Mouse (Mus musculus) liver, adult (tissue): ENCODE measurements around the gene Rasef.

ENCODE experiments used
- GATA4 ChIP-seq: IDR thresholded peaks from 2 replicates; pipeline ENCODE4 v1.6.1; 2014; ENCODE audit warnings: mild to moderate bottlenecking, low read length; ENCODE audit not compliant: insufficient replicate concordance

Rasef gene

DNA sequence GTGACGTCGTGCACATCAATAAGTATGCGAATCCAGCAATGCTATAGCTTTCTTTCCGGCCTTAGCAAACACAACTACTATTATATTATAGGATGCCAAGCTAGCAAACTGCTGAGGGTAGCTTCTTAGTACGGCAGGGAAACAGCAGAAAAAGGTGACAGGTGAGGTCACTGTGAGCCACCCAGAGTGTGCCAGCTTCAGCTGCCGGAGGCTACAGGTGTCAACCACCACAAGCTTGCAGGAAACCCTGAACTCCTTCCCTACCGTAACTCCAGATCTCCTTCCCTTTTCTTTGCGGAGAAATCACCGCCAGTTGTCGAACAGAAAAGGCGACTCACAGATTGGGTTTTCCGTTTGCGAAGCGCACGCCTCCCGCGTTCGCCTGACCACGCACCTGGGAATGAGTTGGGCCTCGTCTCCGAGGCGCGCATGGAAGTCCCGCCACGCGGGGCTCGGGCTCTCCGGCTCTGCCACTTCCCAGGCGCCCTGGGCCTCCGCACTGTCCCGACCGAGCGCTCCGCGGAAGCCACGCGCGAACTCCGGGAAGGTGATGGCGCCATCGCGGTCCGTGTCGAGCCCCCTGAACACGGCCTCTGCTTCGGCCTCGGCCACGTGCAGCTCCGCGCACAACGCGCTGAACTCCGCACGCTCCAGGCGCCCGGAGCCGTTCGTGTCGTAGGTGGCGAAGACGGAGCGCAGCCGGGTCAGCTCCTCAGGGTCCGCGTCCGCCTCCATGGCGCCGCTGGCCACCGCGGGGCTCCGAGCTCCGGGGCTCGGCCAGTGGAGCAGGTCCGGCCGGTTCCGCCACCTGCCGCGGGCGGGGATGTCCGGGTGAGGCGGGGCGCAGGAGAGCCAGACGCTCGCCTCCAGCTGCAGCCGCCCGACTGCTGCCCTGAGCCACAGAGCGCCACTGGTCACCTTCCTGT lies at the start of gene Rasef:
Gene Rasef, minus strand, starts transcription at position 735 of the 926 bp plus-strand sequence.
- no peak for TF ChIP-seq GATA4

GRCm38 (mm10) chr4:73826587-73826986 lies 35.8 kb upstream of the Rasef start:
- no peak for TF ChIP-seq GATA4

DNA sequence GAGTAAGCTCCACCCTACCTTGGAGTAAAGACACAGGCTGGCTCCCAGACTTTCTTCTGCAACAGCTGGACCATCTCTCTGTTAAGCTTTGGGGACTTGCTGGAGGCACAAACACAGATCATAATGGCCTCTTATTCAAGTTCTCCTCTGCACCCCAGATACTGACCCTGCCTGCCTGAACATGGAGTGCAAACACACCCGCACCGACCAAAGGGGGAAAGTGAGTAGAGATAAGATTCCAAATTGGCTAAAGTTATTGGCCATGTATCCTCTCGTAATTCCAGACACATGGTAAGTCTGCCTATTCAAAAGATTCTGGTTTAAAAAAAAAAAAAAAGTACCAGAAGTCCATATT lies 369 bp upstream of the Rasef start:
- TF ChIP-seq GATA4 = no peak

GRCm38 (mm10) chr4:73789534-73789933 lies 1.3 kb downstream of the Rasef start:
- no peak for TF ChIP-seq GATA4

GRCm38 (mm10) chr4:73788076-73788730 lies 2.6 kb downstream of the Rasef start:
- no peak for TF ChIP-seq GATA4

DNA sequence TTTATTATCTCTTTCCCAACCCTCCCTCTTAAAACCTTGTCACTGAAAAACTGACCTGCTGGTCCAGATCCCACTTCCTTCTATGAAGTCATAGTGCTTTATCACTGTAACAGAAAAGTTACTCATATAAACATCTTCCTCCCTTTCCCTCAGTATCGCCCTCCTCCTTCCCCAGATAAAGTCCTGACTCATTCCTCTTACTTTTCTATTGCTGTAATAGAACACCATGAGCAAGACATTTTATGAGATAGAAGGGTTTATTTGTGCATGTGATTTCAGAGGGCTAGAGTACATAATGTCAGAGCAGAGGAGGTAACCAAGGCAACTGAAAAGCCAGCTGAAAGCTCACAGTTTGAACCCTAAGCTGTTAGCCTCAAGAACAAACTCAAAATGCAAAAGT lies 6.6 kb downstream of the Rasef start:
- TF ChIP-seq GATA4 = no peak

DNA sequence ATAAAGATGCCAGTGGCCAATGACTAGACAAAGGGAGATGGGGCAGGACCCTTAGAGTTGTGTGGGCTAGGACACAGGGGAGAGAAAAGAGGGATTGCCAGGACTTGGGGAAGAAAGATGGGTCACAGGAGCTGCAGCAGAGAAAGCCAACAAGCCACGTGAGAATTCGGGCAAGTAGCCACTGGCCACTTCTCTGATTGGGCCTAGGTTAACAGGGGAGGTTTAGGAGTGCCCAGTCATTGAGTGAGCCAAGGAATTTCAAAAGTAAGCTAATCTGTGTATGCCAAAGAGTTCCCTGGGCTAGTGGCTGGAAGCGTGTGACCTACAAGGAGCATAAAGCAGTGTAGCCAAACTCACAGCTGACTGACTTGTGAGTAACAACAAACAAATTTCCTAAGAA lies 9.7 kb downstream of the Rasef start:
- TF ChIP-seq GATA4 = no peak

DNA sequence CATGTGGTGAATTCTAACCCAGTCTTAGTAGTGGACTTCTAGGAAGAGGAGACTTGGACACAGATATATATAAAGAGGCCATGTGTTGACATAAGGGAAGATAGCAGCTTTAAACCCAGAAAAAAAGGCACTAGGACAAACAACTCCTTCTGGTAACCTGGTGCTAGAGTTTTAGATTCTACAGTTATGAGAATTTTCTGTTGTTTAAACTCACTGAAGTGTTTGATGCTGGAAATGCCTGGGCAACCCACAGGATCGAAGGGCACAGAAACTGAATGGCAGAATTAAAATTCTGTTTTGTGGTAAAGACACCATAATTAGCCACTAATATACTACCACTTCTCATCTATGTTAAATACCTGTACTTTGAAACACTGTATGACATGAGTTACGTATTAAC lies 15.5 kb downstream of the Rasef start:
- TF ChIP-seq GATA4 = no peak

DNA sequence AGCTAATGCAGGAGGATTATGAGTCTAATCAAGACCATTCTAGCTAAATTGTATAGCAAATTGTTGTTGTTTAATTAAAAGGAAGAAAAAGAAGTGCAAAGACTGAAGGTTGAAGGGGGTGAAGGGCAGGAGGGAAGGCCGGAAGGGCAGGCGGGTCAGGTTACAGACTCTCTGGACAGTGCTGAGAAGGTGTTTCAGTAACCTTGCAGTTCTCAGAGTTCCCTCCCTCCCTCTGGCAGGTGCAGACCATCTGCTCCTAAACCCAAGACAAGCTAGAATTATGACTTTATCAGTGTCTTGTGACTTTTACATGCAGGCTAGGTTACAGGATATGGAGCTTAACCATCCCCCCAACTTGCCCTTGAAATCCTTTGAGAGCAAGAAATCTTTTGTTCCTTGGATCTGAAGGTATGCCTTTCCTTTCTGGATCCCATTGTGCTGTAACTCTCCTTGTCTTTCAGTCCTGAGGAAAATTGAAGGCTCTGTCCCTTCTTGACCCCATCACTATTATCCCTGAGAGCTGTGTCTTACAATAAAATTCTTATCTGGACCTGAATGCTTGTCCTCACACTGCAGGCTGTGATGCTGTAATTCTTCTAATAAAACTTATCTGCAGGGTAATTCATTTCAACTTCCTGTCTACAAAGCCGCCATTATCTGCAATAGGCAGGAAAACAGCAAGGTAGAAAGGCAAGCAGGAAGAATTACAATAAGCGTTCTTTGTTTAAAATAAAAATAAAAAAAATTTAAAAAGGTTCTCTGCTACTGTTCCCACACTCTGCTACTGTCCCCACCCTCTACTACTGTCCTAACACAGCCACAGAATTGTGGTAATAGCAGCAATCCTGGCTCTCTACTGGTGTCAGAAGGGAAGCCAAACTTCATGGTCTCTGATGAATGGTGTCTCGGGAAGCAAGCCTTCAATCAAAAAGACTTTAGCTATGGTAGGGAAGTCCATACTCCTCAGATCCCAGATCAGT lies 16.7 kb downstream of the Rasef start:
- no peak for TF ChIP-seq GATA4

DNA sequence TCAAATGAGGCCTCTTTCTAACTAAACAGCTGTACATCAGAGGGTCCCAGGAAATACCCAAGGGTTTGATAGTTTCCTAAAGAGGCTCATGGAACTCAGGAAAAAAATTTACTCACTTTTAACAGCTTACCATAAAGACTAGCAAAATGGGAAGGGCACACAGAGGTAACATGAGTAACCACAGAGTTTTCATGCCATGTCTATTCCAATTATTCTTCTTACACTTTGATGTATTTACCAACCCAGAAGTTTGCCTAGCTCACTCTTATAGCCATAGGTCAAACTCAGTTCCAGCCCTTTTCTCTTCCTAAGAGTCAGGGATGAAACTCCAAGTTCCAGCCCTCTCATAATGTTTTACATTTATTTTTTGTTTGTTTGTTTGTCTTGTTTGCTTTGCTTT lies 18.8 kb downstream of the Rasef start:
- no peak for TF ChIP-seq GATA4

DNA sequence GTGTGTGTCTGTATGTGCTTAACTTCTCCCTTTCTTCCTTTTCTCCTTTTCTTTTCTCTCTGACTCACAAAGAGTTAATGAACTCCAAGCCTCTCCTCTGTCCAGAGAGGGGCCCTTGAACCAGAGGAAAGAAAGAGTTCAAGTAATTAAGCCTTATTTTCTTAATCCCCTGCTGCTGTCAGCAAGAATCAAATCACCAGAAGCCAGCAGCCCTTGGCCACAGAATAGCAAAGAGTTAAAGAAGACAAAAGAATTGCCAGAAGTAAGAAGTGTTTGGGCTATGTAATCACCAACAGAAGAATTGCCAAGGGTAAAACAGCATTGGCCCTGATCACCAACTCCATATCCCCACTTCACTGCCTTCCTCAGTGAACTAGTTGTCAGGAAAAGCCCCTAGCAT lies 20.2 kb downstream of the Rasef start:
- TF ChIP-seq GATA4 = no peak

DNA sequence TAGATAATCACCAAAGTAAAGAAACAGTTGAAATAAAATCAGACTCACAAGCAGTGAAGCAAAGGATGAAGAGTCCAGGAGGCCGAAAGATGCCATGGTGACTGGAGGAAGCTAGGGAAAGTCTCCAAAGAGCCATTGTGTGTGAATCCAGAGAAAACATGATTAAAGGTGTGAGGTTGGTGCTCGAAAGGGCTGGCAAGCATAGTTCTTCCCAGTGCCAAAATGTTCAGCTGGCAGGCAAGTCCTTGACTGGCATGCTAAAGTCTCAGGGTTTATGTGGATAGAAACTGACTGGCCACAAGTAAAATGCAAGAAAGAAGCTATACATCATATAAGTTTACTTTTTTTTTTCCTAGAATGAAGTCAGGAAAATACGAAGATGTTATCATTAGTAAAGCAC lies 22.6 kb downstream of the Rasef start:
- TF ChIP-seq GATA4 = no peak

- TF ChIP-seq GATA4 = no peak
Observed at GRCm38 (mm10) chr4:73748219-73748618, 42.6 kb downstream of the Rasef start.

DNA sequence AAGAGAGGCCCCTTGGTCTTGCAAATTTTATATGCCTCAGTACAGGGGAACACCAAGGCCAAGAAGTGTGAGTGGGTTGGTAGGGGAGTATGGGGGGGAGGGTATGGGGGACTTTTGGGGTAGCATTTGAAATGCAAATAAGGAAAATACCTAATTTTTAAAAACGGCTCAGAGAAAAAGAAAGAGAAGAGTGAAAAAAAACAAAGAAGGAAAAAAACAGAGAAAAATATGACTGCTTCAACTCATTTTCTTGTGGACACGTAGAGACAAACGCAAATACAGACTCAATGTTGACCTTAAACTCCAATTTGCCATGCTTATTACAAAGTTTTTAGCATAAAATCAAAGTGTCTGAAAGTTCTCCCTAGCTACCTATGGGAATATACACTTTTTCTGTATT lies 51.4 kb downstream of the Rasef start:
- TF ChIP-seq GATA4 = no peak

- TF ChIP-seq GATA4 = no peak
Observed at GRCm38 (mm10) chr4:73719819-73720218, 71.0 kb downstream of the Rasef start.
